Mouse (Mus musculus) CH12.LX (cell line): ENCODE measurements at regions not wholly inside any gene's neighbourhood (a gene's known extent, or its start where the extent isn't known, plus 50 kb on each side); places are given as distances from the start of the nearest gene placed in this dataset.

Experiments
- DNase-seq: peaks from one replicate; pipeline ENCODE4 v3.0.0-alpha.2; 2013; ENCODE audit errors: extremely low read depth
- H3K27ac ChIP-seq: 2 replicates; pipeline ENCODE4 v1.5.1; 2012; ENCODE audit warnings: low read depth, mild to moderate bottlenecking, control low read depth, moderate library complexity; ENCODE audit not compliant: insufficient read depth
- H3K27me3 ChIP-seq: replicated peaks from 2 replicates; pipeline ENCODE3; 2012; ENCODE audit warnings: inconsistent platforms
- H3K36me3 ChIP-seq, 2 experiments: replicated peaks in 1 of 2; 2 replicates each; pipeline versions ENCODE3 to v1.6.1; 2012; ENCODE audit warnings: inconsistent platforms in 1 of 2, low read length in 1 of 2, mild to moderate bottlenecking in 1 of 2, mixed read lengths in 1 of 2, moderate library complexity in 1 of 2; ENCODE audit not compliant: control insufficient read depth in 1 of 2, insufficient read depth in 1 of 2
- H3K4me1 ChIP-seq, 2 experiments: 2 replicates each; pipeline ENCODE4 v1.6.1; 2012; ENCODE audit warnings: inconsistent platforms in 1 of 2, moderate library complexity in 1 of 2; ENCODE audit not compliant: insufficient read depth in 2 of 2, control insufficient read depth in 1 of 2
- H3K4me2 ChIP-seq: 2 replicates; pipeline ENCODE4 v1.6.1; 2012; ENCODE audit warnings: low read depth, mild to moderate bottlenecking, control low read depth; ENCODE audit not compliant: poor library complexity, insufficient read depth, severe bottlenecking
- H3K4me3 ChIP-seq, 3 experiments: fragments of 150-350 bp in 1 of 3; sonication (generic) in 1 of 3; replicated peaks in 1 of 3; 2 replicates each; pipeline versions ENCODE3 to v1.5.1; 2011 to 2012; ENCODE audit warnings: low read depth in 2 of 3, low read length in 2 of 3, mild to moderate bottlenecking in 2 of 3, moderate library complexity in 2 of 3, control low read depth in 1 of 3, improper control_type of control experiment in 1 of 3, inconsistent platforms in 1 of 3, mixed read lengths in 1 of 3; ENCODE audit not compliant: poor library complexity in 1 of 3
- H3K79me2 ChIP-seq: replicated peaks from 2 replicates; pipeline ENCODE4 v1.6.1; 2012; ENCODE audit warnings: mild to moderate bottlenecking, moderate library complexity; ENCODE audit not compliant: control insufficient read depth, poor library complexity, insufficient read depth, severe bottlenecking; ENCODE audit errors: extremely low read depth
- H3K9ac ChIP-seq: 2 replicates; pipeline ENCODE4 v1.6.1; 2012; ENCODE audit warnings: low read depth, mild to moderate bottlenecking, control low read depth, moderate library complexity; ENCODE audit not compliant: insufficient read depth
- H3K9me3 ChIP-seq: replicated peaks from 2 replicates; pipeline ENCODE3; 2012; ENCODE audit warnings: low read length, inconsistent platforms, mixed read lengths
- CHD1 ChIP-seq: IDR thresholded peaks from 2 replicates; pipeline ENCODE4 v1.6.1; 2012; ENCODE audit warnings: low read depth, low read length, improper control_type of control experiment, inconsistent platforms
- CTCF ChIP-seq, 2 experiments: IDR thresholded peaks in 1 of 2; conservative IDR thresholded peaks in 1 of 2; 2 replicates each; pipeline ENCODE4 v1.5.1; 2011 to 2012; ENCODE audit warnings: low read depth in 2 of 2, low read length in 2 of 2, improper control_type of control experiment in 1 of 2, inconsistent platforms in 1 of 2, mild to moderate bottlenecking in 1 of 2, moderate library complexity in 1 of 2
- E2F4 ChIP-seq: IDR thresholded peaks from 2 replicates; pipeline ENCODE4 v1.6.1; 2011; ENCODE audit warnings: low read depth, low read length, improper control_type of control experiment; ENCODE audit not compliant: insufficient replicate concordance
- ELF1 ChIP-seq: IDR thresholded peaks from 2 replicates; pipeline ENCODE4 v1.6.1; 2014; ENCODE audit warnings: low read depth, mild to moderate bottlenecking, inconsistent platforms, low read length, improper control_type of control experiment
- EP300 ChIP-seq: IDR thresholded peaks from 2 replicates; pipeline ENCODE4 v1.6.1; 2011; ENCODE audit warnings: low read length, improper control_type of control experiment
- ETS1 ChIP-seq: conservative IDR thresholded peaks from 2 replicates; pipeline ENCODE4 v1.6.1; 2012; ENCODE audit warnings: low read depth, mild to moderate bottlenecking, inconsistent platforms, low read length, improper control_type of control experiment, moderate library complexity
- HCFC1 ChIP-seq: IDR thresholded peaks from 2 replicates; pipeline ENCODE4 v1.6.1; 2012; ENCODE audit warnings: low read depth, mild to moderate bottlenecking, inconsistent platforms, low read length, improper control_type of control experiment
- IRF4 ChIP-seq: IDR thresholded peaks from 2 replicates; pipeline ENCODE4 v1.6.1; 2014; ENCODE audit warnings: low read depth, mild to moderate bottlenecking, inconsistent platforms, low read length, improper control_type of control experiment
- JUN ChIP-seq: IDR thresholded peaks from 2 replicates; pipeline ENCODE4 v1.6.1; 2011; ENCODE audit warnings: low read depth, mild to moderate bottlenecking, low read length, improper control_type of control experiment, moderate library complexity; ENCODE audit not compliant: insufficient read depth
- KAT2A ChIP-seq: IDR thresholded peaks from 2 replicates; pipeline ENCODE4 v1.6.1; 2012; ENCODE audit warnings: low read length, improper control_type of control experiment, inconsistent platforms; ENCODE audit not compliant: insufficient replicate concordance
- MAX ChIP-seq: IDR thresholded peaks from 2 replicates; pipeline ENCODE4 v1.6.1; 2011; ENCODE audit warnings: low read length, improper control_type of control experiment
- MEF2A ChIP-seq: IDR thresholded peaks from 2 replicates; pipeline ENCODE4 v1.6.1; 2014; ENCODE audit warnings: low read depth, mild to moderate bottlenecking, inconsistent platforms, low read length, improper control_type of control experiment, borderline replicate concordance
- MXI1 ChIP-seq: IDR thresholded peaks from 2 replicates; pipeline ENCODE4 v1.6.1; 2011; ENCODE audit warnings: mild to moderate bottlenecking, low read depth, low read length, improper control_type of control experiment
- NELFE ChIP-seq: IDR thresholded peaks from 2 replicates; pipeline ENCODE4 v1.6.1; 2011; ENCODE audit warnings: low read depth, low read length, improper control_type of control experiment
- POLR2A ChIP-seq: IDR thresholded peaks from 2 replicates; pipeline ENCODE4 v1.6.1; 2011; ENCODE audit warnings: low read depth, mild to moderate bottlenecking, improper control_type of control experiment, low read length
- POLR2AphosphoS2 ChIP-seq: IDR thresholded peaks from 2 replicates; pipeline ENCODE4 v1.6.1; 2011; ENCODE audit warnings: low read depth, low read length, improper control_type of control experiment
- RCOR1 ChIP-seq: conservative IDR thresholded peaks from 2 replicates; pipeline ENCODE4 v1.6.1; 2012; ENCODE audit warnings: low read depth, mild to moderate bottlenecking, inconsistent platforms, low read length, improper control_type of control experiment
- USF2 ChIP-seq: conservative IDR thresholded peaks from 2 replicates; pipeline ENCODE4 v1.6.1; 2011; ENCODE audit warnings: low read depth, low read length, improper control_type of control experiment
- ZC3H11A ChIP-seq: IDR thresholded peaks from 2 replicates; pipeline ENCODE4 v1.6.1; 2012; ENCODE audit warnings: low read depth, mild to moderate bottlenecking, inconsistent platforms, low read length, improper control_type of control experiment
- ZKSCAN1 ChIP-seq: IDR thresholded peaks from 2 replicates; pipeline ENCODE4 v1.6.1; 2012; ENCODE audit warnings: low read depth, inconsistent platforms, low read length, improper control_type of control experiment, borderline replicate concordance
- dilution Hi-C: fragments of 300-500 bp; cut with MboI; formaldehyde crosslinking; loops from 2 replicates; pipeline ENCODE4 v1.14.3; 2020; ENCODE audit warnings: low sequenced_read_pairs; ENCODE audit not compliant: extremely low pct_unique_long_range_greater_than_20kb, extremely low pct_ligation_motif_present
- in situ Hi-C: fragments of 300-500 bp; cut with MboI; formaldehyde crosslinking; loops from 3 replicates; pipeline ENCODE4 v1.14.3; 2019; ENCODE audit warnings: low sequenced_read_pairs, low pct_ligation_motif_present, low pct_unique_long_range_greater_than_20kb, mixed read lengths

DNA sequence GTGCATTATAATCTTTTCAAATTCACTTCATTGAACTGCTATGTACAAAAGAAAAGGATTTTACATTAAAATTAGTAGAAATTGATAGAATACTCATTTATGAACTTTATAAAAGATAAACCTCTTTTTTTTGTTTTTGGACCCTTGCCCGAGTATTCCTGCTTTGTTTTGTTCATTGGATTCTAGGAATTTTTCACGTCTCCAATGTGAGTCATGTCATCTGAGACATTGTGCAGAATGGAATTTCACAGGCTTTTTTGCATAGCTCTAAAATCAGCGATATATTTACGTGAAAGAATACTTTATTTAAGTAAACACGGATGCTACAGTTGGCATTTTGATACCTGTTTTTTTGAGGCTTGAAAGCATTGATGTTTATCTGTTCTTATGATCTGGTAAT lies 560.5 kb upstream of the Nectin3 start:
- H3K36me3 ChIP-seq: no peaks in the 10 kb centered on the region
- no peaks in the 10 kb centered on the region for H3K27me3 ChIP-seq
- H3K4me1 ChIP-seq: no peaks in the 10 kb centered on the region
- peaks cover 35% of the 10 kb centered on the region for H3K9me3 ChIP-seq
- no peak for TF ChIP-seq MAX
- no peak for TF ChIP-seq CTCF (conservative IDR thresholded peaks at IDR 0.05 in 1 of 2, IDR thresholded peaks at IDR 0.05 in 1 of 2; ENCODE audit: low read depth in 2 of 2, low read length in 2 of 2)
- TF ChIP-seq E2F4: no peak
- TF ChIP-seq IRF4: no peak
- no peak for TF ChIP-seq ZC3H11A
- TF ChIP-seq NELFE: no peak
- no peak for TF ChIP-seq KAT2A
- TF ChIP-seq ETS1: no peak
- TF ChIP-seq MEF2A: no peak
- TF ChIP-seq JUN: no peak
- TF ChIP-seq RCOR1: no peak
- no peak for TF ChIP-seq CHD1
- TF ChIP-seq, all 38 proteins: peak for 0
- no peak for DNase-seq
- H3K79me2 ChIP-seq: no peaks in the 10 kb centered on the region
- no peak overlapping the region for H3K4me2 ChIP-seq
- in situ Hi-C loops: no loop called here
- dilution Hi-C loops: no loop called here
- H3K4me3 ChIP-seq: no peak overlapping the region
- H3K9ac ChIP-seq: no peak overlapping the region
- no peak overlapping the region for H3K27ac ChIP-seq

DNA sequence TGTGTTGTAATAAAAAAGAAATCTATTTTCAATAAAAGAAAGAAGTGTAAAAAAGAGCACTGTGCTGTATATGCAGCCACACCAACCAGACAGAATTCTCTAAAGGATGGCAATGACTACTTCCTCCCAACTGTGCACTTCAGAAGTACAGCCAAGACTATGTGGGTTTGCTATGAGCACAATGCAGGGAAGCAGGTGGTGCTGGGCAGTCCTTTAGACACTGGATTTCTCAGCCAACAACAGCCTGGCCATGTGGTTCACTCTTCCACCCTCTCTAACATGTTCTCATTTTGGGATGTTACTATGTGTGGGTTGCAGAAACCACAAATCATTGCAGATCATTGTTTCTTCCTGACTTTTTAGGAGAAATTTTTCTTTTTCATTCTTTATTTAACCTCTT lies 527.6 kb upstream of the Nectin3 start:
- Histone ChIP-seq H3K4me2 (no peak overlapping the region), H3K79me2 (no peaks in the 10 kb centered on the region), H3K27ac (no peak overlapping the region), H3K36me3 (no peaks in the 10 kb centered on the region), H3K27me3 (no peaks in the 10 kb centered on the region), H3K9ac (no peak overlapping the region), H3K4me1 (no peaks in the 10 kb centered on the region), H3K9me3 (peaks cover 42% of the 10 kb centered on the region), H3K4me3 (no peak overlapping the region)
- TF ChIP-seq MAX (no peak), ZC3H11A (no peak), NELFE (no peak), RCOR1 (no peak), EP300 (no peak), POLR2A (no peak), HCFC1 (no peak), MXI1 (no peak), USF2 (no peak), MEF2A (no peak), POLR2AphosphoS2 (no peak), IRF4 (no peak), ZKSCAN1 (no peak), ELF1 (no peak)
- dilution Hi-C loops (no loop called here), in situ Hi-C loops (no loop called here)
- no peak for DNase-seq
